Mouse (Mus musculus): Measurements from ENCODE around the gene Tmem45b.
"Not testable (repeated sequence)": the region's sequence is repeated elsewhere in the genome, so short reads cannot be mapped to it uniquely, and the experiment has no call there.

Tmem45b gene

DNA sequence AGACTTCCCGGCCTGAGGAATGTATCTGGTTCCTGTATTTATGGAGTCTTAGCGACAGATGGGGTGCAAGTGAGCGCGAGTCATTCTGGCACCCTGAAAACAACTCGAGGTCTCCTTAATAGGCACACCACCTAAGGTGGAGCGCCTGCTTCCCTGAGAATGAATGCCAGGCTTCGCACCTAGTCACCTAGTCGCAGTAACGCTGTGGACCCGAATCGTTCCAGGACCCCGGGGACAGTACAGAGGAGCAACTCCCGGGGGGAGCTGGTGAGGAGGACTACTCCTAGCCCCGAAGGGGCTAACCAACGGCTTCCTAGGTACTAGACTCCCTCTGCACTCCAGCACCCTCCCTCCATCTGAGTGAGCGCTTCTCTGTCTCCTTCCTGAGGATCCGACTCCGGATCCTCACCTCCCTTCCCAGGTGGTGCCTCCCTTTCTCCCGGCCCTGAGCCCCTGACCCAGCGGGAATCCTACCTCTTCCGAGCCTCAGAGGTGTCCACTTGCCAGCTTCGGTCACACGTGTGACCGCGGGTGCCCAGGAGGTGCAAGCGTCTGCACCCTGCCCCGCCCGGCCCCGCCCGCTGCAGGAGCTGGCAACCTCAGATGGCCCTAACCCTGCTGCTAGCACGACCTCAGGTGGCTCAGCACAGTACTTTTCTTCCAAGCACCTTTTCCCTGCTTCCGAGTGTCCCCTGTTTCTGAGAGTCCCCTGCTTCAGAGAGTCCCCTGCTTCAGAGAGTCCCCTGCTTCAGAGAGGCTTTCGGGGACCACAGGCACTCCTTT, at the start of gene Tmem45b:
Gene Tmem45b, minus strand, starts transcription at position 771 of the 783 bp plus-strand sequence.
- in situ Hi-C loops (cut with MboI; ENCODE audit: low sequenced_read_pairs), result no loop called here

DNA sequence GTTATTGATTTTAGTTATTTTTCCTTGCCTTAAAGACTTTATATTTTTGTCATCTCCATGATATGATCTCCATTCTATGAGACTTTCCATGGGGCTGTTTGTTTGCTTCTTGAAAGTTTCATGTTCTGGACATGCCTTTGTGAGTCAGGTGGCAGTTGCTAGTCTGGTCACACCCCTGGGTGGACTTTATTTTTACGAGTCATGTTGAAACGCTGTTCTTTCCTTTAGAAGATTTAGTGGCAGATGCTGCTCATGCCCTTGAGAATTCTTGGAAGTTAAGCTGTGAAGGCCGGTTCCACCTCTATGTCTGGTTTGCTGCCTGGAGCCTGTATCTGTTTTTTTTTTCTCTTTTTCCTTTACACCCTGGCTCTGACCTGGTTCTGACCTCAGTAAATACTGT, 43.9 kb upstream of the Tmem45b start:
- in situ Hi-C loops (cut with MboI; ENCODE audit: low sequenced_read_pairs), result no loop called here

DNA sequence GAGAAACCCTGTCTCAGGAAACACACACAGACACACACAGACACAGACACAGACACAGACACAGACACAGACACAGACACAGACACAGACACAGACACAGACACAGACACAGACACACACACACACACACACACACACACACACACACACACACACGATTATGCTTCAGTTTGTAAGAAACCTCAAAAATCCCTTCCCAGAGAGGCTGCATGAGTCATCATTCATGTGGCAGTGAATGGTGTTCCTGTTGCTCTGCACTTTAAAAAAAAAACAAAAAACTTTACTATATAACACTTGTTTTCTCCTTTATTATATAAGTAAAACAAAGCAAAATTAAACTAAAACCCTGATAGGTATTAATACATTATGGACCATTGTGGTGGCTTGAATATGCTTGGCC, 37.0 kb upstream of the Tmem45b start:
- in situ Hi-C loops (cut with MboI; ENCODE audit: low sequenced_read_pairs), result not testable (repeated sequence)

DNA sequence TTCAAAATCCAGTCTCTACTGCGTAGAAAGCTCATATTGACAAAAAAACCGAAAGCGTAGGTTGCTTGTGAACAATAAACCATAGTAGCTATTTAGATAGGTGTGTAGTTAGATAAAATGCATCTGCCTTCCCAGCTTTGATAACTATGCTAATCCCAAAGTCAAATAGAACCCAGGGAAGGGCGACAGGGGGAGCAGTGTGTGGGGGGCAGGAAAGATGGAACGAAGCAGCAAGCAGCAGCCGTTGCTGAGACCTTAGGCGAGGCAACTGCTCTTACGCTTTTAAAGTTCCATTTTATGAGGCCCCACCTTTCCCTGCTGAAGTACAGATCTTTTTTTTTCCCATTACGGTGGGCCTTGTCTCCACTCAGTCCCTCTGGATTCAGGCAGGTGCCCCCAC, 1.1 kb downstream of the Tmem45b start:
- in situ Hi-C loops (cut with MboI; ENCODE audit: low sequenced_read_pairs), result no loop called here

DNA sequence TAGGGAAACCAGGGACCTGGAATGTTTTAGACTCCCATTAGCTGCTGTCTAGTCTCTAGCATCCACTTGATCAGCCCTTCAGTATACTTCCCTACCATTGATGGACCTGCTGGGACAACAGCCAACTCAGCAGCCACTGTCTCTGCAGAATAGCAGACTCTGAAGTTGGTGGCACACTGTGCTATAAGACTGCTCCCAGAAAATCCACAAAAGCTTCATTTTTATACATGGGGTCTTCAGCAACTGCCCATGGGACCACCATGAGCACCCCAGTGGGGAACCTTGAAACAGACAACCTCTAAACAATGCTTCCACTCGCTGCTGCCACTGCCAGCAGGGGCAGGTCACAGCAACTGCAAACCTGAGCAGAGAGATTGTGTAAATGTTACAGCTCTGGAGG, 9.9 kb downstream of the Tmem45b start:
- in situ Hi-C loops (cut with MboI; ENCODE audit: low sequenced_read_pairs), result no loop called here

DNA sequence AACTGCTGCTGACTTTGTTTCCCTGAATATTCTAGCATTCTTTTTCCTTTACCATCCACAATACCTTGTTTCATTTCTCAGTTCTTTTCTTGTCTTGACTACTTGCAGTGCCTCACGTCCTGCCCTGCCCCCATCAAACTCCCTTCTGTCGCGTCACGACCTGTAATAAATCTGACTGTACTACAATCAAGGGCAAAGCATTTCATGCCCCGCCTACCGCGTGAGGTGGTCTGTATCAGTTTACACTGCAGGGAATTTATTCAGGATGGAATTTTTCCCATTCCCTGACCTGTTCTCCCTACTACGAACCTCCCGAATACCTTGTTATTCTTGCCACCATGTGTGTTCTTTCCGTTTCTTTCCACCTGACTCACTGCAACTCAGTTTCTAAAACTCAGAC, 12.1 kb downstream of the Tmem45b start:
- in situ Hi-C loops (cut with MboI; ENCODE audit: low sequenced_read_pairs), result no loop called here

DNA sequence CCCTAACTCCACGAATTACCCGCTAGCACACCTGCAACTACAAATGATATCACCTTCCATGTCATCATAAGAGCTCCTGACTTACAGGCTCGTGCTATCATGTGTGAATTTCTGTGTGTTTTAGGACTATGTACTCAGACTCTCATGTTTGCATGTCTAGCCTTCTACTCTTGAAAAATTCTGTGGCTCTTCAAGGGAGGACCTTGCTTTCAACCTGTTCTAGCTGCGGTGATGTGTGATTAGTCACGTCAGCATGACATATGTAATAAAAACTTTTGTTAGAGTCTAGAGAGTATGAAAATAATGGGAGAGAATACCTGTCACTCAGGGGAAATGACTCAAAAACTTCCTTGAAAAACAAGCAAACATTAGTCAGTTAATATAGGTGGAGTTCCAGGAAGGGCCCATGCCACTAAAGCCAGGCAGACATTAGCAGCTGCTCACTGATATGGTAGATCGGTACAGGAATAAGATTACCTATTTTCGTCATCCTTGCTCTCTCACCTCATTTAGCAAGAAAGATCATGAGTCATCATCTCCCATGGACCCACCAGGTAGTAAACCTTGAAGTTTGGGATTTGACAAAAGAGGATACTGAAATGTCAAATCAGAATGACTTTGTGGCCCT, 15.0 kb downstream of the Tmem45b start:
- in situ Hi-C loops (cut with MboI; ENCODE audit: low sequenced_read_pairs), result no loop called here

DNA sequence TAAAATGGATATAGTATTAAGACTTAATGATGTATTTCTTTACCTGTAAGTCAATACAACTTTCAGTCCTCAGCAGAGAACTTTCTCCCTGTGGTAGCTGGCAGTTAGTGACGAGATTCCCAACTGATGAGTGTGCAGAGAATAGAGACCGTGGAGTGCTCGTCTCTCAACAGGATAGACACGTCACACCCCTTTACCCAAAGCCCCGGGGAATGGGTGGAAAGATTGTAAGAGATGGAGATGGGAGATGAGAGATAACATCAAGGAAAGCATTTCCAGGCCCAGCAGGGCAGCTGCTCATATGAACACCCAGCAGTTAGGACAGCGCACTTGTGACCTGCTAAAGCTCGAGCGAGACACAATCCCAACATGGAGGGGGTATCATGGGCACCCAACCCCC, 20.0 kb downstream of the Tmem45b start:
- in situ Hi-C loops (cut with MboI; ENCODE audit: low sequenced_read_pairs), result no loop called here

DNA sequence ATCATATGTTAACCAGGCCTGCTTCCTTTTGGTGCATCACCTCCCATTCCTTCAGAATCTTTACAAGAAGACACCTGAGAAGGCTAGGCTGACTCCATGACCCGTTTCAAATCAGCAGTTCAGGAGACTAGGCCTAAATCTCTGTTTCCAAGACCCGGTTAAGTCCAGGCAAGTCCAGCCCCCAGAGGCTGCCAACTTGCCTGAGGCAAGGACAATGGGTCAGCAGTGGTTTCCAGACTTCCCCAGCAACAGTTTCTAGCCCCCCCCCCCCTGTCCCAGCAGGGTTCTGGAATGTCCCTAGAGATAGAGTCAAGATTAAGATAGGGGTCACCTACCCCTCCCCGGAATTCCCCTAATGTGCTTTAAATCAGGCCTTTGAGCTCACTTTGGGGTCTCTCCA, 22.8 kb downstream of the Tmem45b start:
- in situ Hi-C loops (cut with MboI; ENCODE audit: low sequenced_read_pairs), result no loop called here

DNA sequence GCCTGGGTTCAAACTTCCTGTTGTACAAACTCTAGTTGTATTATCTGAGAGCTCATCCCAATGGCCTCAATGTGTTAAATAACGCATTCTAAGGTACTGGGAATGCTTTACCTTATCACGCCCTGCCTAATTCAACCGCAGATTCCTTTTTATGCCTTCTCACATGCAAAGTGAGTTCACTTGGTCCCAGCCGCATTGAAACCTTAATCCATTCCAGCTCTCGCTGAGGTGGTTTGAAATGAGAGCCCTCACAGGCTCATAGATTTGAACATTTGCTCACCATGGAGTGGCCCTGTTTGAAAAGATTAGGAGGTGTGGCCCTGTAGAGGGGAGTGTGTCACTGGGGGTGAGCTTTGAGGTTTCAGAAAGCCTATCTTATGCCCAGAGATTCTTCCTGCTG, 23.9 kb downstream of the Tmem45b start:
- in situ Hi-C loops (cut with MboI; ENCODE audit: low sequenced_read_pairs), result no loop called here

DNA sequence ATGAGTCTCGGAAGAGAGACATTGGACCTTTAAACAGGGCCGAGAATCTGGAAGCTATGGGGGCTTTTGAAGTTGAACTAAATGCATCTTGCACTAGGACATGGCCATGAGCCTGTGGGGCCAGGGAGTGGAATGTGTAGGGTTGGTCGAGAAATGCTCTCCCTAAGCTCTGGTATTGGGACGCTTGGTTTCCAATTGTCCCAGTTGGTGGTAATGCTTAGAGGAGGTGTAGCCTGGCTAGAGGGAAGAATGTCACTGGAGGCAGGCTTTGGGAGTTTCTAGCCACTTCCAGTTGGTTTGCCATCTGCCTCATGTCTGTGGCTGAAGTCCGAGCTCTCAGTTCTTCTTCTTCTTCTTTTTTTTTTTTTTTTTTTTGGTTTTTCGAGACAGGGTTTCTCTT, 24.9 kb downstream of the Tmem45b start:
- in situ Hi-C loops (cut with MboI; ENCODE audit: low sequenced_read_pairs), result no loop called here

DNA sequence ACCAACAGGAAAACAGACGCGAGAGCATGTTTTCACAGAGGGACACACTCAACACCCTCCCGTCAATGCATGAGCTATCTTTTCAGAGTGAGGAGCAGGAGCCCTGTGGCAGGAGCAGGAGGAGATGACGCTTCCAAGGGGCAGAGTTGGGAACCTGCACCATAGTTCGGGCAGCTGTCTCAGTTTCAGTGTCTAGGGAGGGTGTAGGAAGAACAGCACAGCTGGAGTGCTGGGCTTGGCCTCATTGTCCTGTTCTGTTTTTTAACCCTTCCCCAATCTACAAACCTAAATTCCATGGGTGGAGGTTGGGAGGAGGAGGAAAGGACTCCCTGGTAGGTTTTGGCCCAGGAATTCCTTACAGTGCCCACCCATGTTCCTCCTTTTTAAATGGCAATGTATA, 25.4 kb downstream of the Tmem45b start:
- in situ Hi-C loops (cut with MboI; ENCODE audit: low sequenced_read_pairs), result no loop called here

DNA sequence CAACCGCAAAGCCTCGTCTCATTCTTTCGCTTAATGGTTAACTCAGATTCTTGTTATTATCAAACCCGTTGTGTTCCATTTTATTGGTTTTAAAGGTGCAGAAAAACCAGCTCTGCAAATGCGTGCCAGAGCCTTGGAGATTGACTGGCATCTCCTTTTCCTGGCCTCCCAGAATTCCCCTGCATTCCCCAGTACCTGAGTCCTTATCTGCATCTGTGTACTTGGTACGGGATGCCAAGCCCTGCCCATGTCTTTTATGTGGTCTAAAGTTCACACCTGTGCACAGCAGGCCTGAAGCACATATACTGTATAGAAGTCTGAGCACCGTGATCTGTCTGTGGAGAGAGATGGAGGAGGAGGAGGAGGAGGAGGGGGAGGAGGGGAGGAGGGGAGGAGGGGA, 26.4 kb downstream of the Tmem45b start:
- in situ Hi-C loops (cut with MboI; ENCODE audit: low sequenced_read_pairs), result no loop called here

DNA sequence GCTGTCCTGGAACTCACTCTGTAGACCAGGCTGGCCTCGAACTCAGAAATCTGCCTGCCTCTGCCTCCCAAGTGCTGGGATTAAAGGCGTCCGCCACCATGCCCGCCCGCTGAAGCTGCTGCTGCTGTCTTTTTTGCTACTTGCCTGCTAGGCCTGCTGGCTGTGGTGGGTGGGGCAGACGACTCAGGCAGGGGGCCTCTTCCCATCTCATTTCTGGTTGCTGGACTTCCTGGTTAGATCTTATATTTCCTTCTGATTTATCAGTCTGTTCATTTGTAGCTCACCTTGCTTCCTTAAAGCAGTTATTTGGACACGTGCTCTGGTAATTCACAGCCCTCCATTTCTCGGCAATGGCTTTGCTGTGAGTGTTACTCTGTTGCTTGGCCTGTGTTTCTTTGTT, 28.8 kb downstream of the Tmem45b start:
- in situ Hi-C loops (cut with MboI; ENCODE audit: low sequenced_read_pairs), result no loop called here

DNA sequence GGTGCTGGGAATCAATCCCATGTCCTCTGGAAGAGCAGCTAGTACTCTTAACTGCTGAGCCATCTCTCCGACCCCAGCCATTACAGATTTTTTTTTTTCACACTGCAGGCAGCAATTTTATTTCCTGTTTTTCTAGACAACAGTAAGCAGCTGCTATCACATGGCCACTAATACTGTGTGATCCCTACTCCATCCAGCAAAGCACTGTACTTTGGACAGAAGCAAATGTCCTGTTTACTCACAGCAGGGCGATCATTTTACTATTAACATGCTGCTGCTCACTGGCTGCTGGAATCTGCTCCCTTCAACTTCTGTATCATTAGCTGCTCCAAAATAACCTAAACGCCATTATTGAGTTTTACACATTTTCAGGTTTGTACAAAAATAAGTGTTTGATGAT, 30.8 kb downstream of the Tmem45b start:
- in situ Hi-C loops (cut with MboI; ENCODE audit: low sequenced_read_pairs), result no loop called here

DNA sequence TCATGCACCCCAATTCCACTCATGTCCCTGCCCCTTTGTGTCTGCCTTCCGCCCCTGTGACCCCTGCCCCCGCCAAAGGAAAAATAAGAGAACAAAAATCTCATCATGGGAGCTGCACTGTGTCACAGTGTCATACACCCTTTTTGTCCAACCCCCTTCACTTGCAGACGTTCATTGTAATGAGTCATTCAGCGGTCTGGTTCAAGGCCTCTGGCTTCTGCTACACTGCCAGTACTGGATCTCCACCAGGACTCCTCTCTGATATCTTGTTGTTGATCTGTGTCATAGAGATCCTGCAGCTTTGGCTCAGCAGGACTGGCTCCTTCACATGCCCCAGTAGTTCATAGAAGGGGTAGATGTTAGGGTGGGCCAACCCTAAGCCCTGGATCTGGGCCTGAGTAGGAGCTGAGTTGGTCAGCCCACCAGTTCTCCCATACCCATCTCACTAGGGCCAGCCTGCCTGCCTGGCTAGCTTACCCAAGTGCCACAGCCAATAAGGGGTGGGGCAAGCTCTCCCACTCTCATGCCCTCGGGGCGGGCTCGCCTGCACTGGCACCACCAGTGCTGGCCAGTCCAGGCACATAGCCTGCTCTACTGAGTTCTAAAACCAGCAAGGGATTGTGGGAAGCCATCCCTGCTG, 31.8 kb downstream of the Tmem45b start:
- in situ Hi-C loops (cut with MboI; ENCODE audit: low sequenced_read_pairs), result no loop called here

DNA sequence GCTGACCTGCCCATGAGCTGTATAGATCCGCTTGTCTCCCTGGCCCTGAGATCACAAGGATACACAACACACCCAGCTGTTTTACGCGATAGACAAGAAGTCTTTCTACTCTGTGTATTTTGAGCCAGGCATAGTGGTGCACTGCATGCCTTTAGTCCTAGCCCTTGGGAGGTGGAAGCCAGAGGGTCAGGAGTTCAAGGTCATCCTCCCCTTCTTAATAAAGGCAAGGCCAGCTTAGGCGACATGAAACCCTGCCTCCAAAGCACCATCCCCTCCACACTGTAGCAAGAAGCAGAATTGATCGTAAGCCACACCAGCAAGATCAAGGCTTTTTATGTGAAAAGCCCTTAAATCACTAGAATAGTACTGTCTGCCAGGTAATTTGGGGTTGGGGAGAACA, 32.5 kb downstream of the Tmem45b start:
- in situ Hi-C loops (cut with MboI; ENCODE audit: low sequenced_read_pairs), result no loop called here

DNA sequence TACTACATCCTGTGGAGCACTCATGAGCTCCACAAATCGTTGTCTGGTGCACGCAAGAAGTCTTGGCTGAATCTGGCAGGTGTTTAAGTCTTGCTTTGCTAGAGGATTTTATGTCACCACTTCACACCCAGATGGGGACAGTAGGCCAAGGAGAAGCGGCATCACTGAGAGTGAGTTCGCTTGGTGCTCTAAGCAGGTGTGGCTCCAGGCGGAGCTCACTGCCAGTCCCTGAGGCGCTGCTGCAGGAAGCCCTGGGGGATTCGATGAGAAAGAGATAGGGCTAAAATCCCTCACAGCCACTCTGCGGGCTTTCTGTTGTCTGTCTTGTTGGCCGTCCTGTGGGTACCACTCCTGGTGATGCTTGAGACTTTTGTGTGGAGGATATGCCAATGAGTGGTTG, 34.3 kb downstream of the Tmem45b start:
- in situ Hi-C loops (cut with MboI; ENCODE audit: low sequenced_read_pairs), result no loop called here

DNA sequence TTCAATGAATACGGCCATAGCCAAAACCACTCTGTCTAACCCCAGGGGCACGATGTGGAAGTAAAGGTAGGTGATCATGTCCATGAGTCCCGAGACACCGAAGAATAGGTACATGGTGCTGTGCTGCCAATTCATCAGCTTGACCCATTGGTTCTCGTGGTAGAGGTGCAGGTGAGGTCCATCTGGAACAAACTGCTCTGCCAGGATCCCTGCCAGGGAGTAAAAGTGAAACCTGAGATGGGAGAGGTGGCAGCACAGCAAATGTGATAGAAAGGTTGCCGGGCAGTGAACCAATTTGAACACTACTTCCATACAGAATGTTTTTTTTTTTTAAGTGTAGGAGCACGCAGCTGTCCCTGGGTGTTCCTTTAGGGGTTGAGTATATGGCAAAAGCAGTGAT, 35.3 kb downstream of the Tmem45b start:
- in situ Hi-C loops (cut with MboI; ENCODE audit: low sequenced_read_pairs), result no loop called here

DNA sequence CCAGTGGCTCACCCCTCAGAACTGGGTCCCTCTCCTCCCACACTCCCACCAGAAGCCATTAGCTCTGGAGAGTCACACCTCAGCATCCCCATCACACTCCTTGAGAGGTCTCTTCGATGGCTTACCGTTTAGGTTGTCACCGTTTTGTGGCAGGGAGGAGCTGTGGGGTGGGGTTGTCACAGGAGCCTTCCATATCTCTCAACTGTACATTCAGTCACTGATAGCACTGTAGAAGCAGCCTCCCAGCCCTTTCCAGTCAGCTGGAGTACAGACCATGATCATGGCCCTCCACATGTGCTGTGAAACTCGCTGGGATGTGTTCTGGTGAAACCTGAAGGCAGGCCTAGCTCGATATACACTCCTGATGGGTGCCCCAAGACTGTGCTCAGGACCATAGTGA, 42.1 kb downstream of the Tmem45b start:
- in situ Hi-C loops (cut with MboI; ENCODE audit: low sequenced_read_pairs), result no loop called here

DNA sequence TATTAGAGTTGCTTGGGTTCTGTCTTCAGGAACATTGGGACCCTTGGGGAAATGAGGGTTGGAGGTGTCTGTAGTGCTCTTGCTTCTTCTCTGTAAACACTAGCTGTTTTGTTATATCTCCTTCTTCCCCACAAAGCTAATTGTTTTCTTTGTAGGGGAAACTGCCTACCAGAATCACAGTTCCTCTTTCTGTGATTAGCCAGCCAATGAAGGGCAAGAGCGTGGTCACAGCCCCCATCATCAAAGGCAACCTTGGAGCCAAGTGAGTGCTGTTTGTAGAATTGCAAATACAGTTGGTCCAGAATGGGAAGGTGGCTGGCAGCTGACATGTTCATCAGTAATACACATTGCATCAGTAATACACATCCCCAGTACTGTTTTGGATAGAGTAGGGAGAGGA, 45.4 kb downstream of the Tmem45b start:
- in situ Hi-C loops (cut with MboI; ENCODE audit: low sequenced_read_pairs), result no loop called here

DNA sequence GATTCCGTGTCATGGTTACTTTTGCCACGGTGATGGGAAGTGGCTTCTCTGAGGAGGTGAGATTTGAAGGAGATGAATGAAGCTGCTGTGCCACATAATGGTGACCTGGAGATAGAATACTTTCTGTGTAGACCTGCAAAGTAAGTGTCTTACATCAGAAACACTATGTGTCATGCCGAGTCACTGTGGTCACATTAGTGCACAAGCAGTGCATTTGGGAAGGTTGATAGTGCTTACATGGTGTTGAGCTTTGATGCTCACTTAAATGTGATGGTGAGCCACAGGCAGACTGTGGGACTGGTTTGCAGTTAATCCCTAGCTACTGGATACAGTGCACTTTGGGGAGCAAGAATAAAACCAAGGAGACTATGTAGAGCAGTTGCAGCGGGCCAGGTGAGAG, 52.1 kb downstream of the Tmem45b start:
- in situ Hi-C loops (cut with MboI; ENCODE audit: low sequenced_read_pairs), result no loop called here
